Mouse (Mus musculus) ES-Bruce4 (cell line): Measurements from ENCODE around the gene Kcnj14.

Experiments
- CTCF ChIP-seq: IDR thresholded peaks from one replicate; pipeline ENCODE4 v1.8.1; 2011; ENCODE audit warnings: low read depth, low read length
- EP300 ChIP-seq: IDR thresholded peaks from 2 replicates; pipeline ENCODE4 v1.6.1; 2011; ENCODE audit warnings: low read depth, low read length; ENCODE audit not compliant: insufficient read depth
- POLR2A ChIP-seq: IDR thresholded peaks from one replicate; pipeline ENCODE4 v1.8.1; 2011; ENCODE audit warnings: low read length; ENCODE audit not compliant: insufficient read depth

DNA sequence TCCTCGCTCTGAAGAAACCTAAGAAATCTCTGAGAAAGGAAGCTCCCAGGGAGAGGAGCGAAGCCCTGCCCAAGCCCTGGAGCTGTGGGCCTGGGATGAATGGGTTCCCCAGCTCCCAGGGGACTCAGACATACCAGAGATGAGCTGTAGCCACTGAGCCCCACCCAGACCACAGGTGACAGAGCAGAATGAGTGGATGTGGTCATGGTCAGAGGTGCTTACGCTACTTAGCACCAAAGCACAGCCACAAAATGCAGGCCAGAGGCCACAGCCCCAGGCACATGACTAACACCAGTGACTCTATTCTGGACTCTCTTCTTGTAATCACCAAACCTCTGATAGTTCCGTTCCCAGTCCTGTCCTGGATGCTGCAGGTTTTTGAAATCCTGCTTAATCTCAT, 53.5 kb downstream of the Kcnj14 start:
- no peak for TF ChIP-seq POLR2A
- TF ChIP-seq CTCF, result no peak
- no peak for TF ChIP-seq EP300
